Mouse (Mus musculus) E14TG2a.4 (cell line): ENCODE measurements at regions not wholly inside any gene's neighbourhood (a gene's known extent, or its start where the extent isn't known, plus 50 kb on each side); places are given as distances from the start of the nearest gene placed in this dataset.

Experiments
- CTCF ChIP-seq: conservative IDR thresholded peaks from 2 replicates; pipeline ENCODE4 v1.5.1; 2014; ENCODE audit warnings: low read length
- POU5F1 ChIP-seq: IDR thresholded peaks from 2 replicates; pipeline ENCODE4 v1.6.1; 2014; ENCODE audit warnings: low read length, borderline replicate concordance

DNA sequence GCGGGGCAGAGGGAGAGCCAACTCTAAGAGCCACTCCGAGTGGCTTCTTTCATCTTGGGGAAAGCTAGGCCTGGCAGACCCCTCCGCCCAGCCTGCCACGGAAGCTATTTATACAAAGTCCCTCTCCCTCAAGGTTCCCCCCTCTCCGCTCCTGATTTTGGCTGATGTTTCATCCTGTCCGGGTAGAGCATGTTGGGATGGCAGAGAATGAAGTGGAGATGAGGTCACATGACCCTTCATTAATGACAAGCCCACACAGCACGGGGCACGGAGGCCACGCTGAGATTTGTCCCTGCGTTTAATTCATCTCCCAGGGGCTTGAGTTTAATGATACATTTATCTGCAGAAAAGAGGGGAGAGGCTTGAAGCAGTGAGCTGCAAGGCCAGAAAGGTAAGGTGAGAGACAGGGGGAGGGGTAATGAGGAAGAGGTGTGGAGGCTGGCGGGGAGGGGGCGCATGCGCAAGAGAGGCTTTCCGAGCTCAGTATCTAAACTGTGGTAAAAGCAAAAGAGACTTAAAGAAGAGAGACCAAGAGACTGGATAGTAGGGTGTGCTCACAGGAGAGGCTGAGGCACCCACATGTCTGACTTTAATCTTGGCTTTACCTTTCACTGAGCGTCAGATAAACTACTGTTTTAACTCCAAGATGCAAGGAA lies 111.7 kb downstream of the Chst1 start:
- TF ChIP-seq CTCF (no peak), POU5F1 (no peak)
